Mouse (Mus musculus): Measurements from ENCODE around the gene Fbp1. TPM values are rescaled to one million over a fixed set of nuclear protein-coding genes. Genes with fewer than 3 reads are reported as not detected.
"Not testable (repeated sequence)": the region's sequence is repeated elsewhere in the genome, so short reads cannot be mapped to it uniquely, and the experiment has no call there.

The Fbp1 gene
- not detected in 2 replicates for polyA plus RNA-seq (2014; fragmentation: Nextera tagmentation; extraction: Ambion mirVana)

GRCm38 (mm10) chr13:62887712-62888441, at the start of gene Fbp1:
Fbp1 (minus strand) TSS chr13:62888282.
- ATAC-seq (replicated peaks; ENCODE audit: low FRiP score) (no peak), DNase-seq (ENCODE audit: low spot score) (no peak)
- Histone ChIP-seq H3K4me2 (ENCODE audit: low read depth, low read length, severe bottlenecking) (peak within 1 kb of the TSS; percentile 31; the same call in 1 of the 2 replicates), H3K9me3 (ENCODE audit: control insufficient read depth, low read length) (no peaks in the 10 kb centered on the region), H3K4me1 (replicated peaks; ENCODE audit: control insufficient read depth, insufficient read depth, low read length) (no peaks in the 10 kb centered on the region), H3K27me3 (ENCODE audit: control insufficient read depth, insufficient read depth, low read length) (peaks cover 21% of the 10 kb centered on the region), H3K9ac (ENCODE audit: low read length) (no peak within 1 kb of the TSS), H3K27ac (ENCODE audit: low read depth, low read length) (no peak within 1 kb of the TSS), H3K4me3 (ENCODE audit: low read depth, low read length) (peak within 1 kb of the TSS; percentile 9; the same call in 1 of the 2 replicates), H3K36me3 (ENCODE audit: control insufficient read depth, insufficient read depth, low read length) (no peaks in the 10 kb centered on the region)
- 4% methylated on average over 29 of the region's 29 CpGs for WGBS

DNA sequence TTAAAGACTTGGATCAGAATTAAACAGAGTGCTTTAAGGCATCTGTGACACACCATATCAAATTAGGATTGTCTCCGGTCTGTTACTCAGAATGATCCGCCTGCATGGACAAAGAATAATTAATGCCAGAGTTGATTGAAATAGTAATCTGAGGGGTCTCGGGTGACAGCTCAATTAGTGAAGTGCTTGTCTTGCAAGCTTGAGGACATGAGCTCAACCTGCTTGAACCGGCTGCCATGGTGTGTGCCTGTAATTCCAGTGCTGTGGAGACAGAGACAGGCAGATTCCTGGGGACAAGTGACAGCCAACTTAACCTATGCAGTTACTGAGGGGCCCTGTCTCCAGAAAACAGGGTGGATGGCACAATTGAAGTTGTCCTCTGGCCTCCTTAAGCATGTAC, 44.4 kb upstream of the Fbp1 start:
- no peaks in the 10 kb centered on the region for H3K36me3 ChIP-seq (ENCODE audit: control insufficient read depth, insufficient read depth, low read length)
- ATAC-seq (replicated peaks; ENCODE audit: low FRiP score) = no peak
- H3K27ac ChIP-seq (ENCODE audit: low read depth, low read length) = no peak overlapping the region
- H3K27me3 ChIP-seq (ENCODE audit: control insufficient read depth, insufficient read depth, low read length) = no peaks in the 10 kb centered on the region
- 71% methylated on average over 4 of the region's 4 CpGs for WGBS
- H3K9me3 ChIP-seq (ENCODE audit: control insufficient read depth, low read length) = no peaks in the 10 kb centered on the region
- H3K4me2 ChIP-seq (ENCODE audit: low read depth, low read length, severe bottlenecking) = no peak overlapping the region
- no peaks in the 10 kb centered on the region for H3K4me1 ChIP-seq (replicated peaks; ENCODE audit: control insufficient read depth, insufficient read depth, low read length)
- H3K4me3 ChIP-seq (ENCODE audit: low read depth, low read length) = no peak overlapping the region
- H3K9ac ChIP-seq (ENCODE audit: low read length) = no peak overlapping the region
- no peak for DNase-seq (ENCODE audit: low spot score)

GRCm38 (mm10) chr13:62929766-62930389, 41.8 kb upstream of the Fbp1 start:
- no peak for DNase-seq (ENCODE audit: low spot score)
- WGBS = 80% methylated on average over 9 of the region's 9 CpGs
- H3K4me2 ChIP-seq (ENCODE audit: low read depth, low read length, severe bottlenecking) = no peak overlapping the region

GRCm38 (mm10) chr13:62929144-62929543, 41.1 kb upstream of the Fbp1 start:
- H3K27me3 ChIP-seq (ENCODE audit: control insufficient read depth, insufficient read depth, low read length); H3K36me3 ChIP-seq (ENCODE audit: control insufficient read depth, insufficient read depth, low read length); H3K4me2 ChIP-seq (ENCODE audit: low read depth, low read length, severe bottlenecking); H3K9ac ChIP-seq (ENCODE audit: low read length); ATAC-seq (replicated peaks; ENCODE audit: low FRiP score); H3K27ac ChIP-seq (ENCODE audit: low read depth, low read length); H3K4me1 ChIP-seq (replicated peaks; ENCODE audit: control insufficient read depth, insufficient read depth, low read length); H3K4me3 ChIP-seq (ENCODE audit: low read depth, low read length); H3K9me3 ChIP-seq (ENCODE audit: control insufficient read depth, low read length); DNase-seq (ENCODE audit: low spot score): not testable (repeated sequence)
- 97% methylated on average over 3 of the region's 3 CpGs for WGBS

More at GRCm38 (mm10) chr13:62929766-62930389, 41.8 kb upstream of the Fbp1 start:
- no peak overlapping the region for H3K9ac ChIP-seq (ENCODE audit: low read length)
- H3K9me3 ChIP-seq (ENCODE audit: control insufficient read depth, low read length) = no peaks in the 10 kb centered on the region
- H3K27ac ChIP-seq (ENCODE audit: low read depth, low read length) = no peak overlapping the region
- no peaks in the 10 kb centered on the region for H3K27me3 ChIP-seq (ENCODE audit: control insufficient read depth, insufficient read depth, low read length)
- no peak for ATAC-seq (replicated peaks; ENCODE audit: low FRiP score)
- no peaks in the 10 kb centered on the region for H3K4me1 ChIP-seq (replicated peaks; ENCODE audit: control insufficient read depth, insufficient read depth, low read length)
- no peaks in the 10 kb centered on the region for H3K36me3 ChIP-seq (ENCODE audit: control insufficient read depth, insufficient read depth, low read length)
- H3K4me3 ChIP-seq (ENCODE audit: low read depth, low read length) = no peak overlapping the region

DNA sequence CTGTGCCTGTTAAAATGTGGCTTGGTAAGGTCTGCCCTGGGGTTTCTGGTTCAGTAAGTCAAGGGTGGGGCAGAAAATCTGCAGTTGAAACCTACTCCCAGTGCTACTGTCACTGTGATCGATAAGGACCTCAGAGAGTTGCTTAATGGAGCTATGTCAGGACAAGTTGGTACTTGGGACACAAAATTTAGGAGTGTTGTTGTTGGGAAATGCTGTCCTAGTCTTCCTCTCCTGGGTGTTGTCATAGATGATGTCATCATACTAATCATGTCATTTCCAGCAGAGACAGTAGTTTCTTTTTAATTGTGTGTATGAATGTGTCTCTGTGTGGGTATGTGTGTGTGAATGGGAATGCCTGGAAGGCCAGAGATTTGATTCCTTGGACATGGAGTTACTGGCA, 39.4 kb upstream of the Fbp1 start:
- Histone ChIP-seq H3K9me3 (ENCODE audit: control insufficient read depth, low read length) (no peaks in the 10 kb centered on the region), H3K27ac (ENCODE audit: low read depth, low read length) (no peak overlapping the region), H3K27me3 (ENCODE audit: control insufficient read depth, insufficient read depth, low read length) (no peaks in the 10 kb centered on the region), H3K9ac (ENCODE audit: low read length) (no peak overlapping the region), H3K4me1 (replicated peaks; ENCODE audit: control insufficient read depth, insufficient read depth, low read length) (no peaks in the 10 kb centered on the region), H3K4me2 (ENCODE audit: low read depth, low read length, severe bottlenecking) (no peak overlapping the region), H3K36me3 (ENCODE audit: control insufficient read depth, insufficient read depth, low read length) (no peaks in the 10 kb centered on the region), H3K4me3 (ENCODE audit: low read depth, low read length) (no peak overlapping the region)
- 92% methylated on average over 1 of the region's 1 CpGs for WGBS
- DNase-seq (ENCODE audit: low spot score) = no peak
- no peak for ATAC-seq (replicated peaks; ENCODE audit: low FRiP score)

DNA sequence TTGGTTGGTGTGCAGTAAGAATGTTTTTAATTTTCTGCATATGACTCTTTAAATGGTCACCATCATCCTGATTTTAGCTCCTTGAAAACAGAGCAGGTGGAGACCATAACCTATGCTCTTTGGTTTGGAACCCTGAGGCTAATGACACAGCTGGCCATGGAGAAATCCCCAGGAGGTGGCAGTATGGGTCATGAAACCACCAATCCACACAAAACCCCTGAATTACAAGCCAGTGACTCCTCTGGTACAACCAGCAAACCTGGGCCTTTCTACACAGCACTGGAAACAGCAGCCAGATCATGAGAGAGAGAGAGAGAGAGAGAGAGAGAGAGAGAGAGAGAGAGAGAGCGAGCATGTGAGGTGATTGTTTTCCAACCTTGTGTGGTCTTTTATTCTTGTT, 38.4 kb upstream of the Fbp1 start:
- Histone ChIP-seq H3K9ac (ENCODE audit: low read length) (no peak overlapping the region), H3K27me3 (ENCODE audit: control insufficient read depth, insufficient read depth, low read length) (no peaks in the 10 kb centered on the region), H3K4me2 (ENCODE audit: low read depth, low read length, severe bottlenecking) (no peak overlapping the region), H3K9me3 (ENCODE audit: control insufficient read depth, low read length) (no peaks in the 10 kb centered on the region), H3K4me3 (ENCODE audit: low read depth, low read length) (no peak overlapping the region), H3K36me3 (ENCODE audit: control insufficient read depth, insufficient read depth, low read length) (no peaks in the 10 kb centered on the region), H3K4me1 (replicated peaks; ENCODE audit: control insufficient read depth, insufficient read depth, low read length) (no peaks in the 10 kb centered on the region), H3K27ac (ENCODE audit: low read depth, low read length) (no peak overlapping the region)
- DNase-seq (ENCODE audit: low spot score) = no peak
- 100% methylated on average over 1 of the region's 1 CpGs for WGBS
- ATAC-seq (replicated peaks; ENCODE audit: low FRiP score) = no peak

- 82% methylated on average over 8 of the region's 8 CpGs for WGBS
Observed at GRCm38 (mm10) chr13:62923182-62923581, 35.1 kb upstream of the Fbp1 start.

DNA sequence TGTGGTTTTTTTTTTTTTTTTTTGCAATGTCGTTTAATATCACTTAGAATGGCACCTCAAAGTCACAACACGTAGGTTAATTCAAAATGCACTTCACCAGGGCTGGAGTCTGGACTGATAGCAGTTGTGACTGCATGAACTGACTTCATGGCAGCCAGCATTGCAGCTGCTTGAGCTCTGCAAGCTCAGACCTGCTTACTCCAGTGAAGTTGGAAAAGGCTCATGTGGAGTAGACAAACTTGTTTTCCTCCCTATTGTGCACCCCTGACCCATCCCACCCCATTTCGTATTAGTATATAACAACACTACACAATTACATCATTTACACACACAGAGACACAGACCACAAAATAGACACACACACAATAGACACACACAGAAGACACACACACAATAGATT, 34.6 kb upstream of the Fbp1 start:
- no peaks in the 10 kb centered on the region; the same call in 1 of the 2 replicates for H3K27me3 ChIP-seq (ENCODE audit: control insufficient read depth, insufficient read depth, low read length)
- no peak overlapping the region for H3K4me3 ChIP-seq (ENCODE audit: low read depth, low read length)
- DNase-seq (ENCODE audit: low spot score) (no peak), ATAC-seq (replicated peaks; ENCODE audit: low FRiP score) (no peak)
- no peaks in the 10 kb centered on the region for H3K4me1 ChIP-seq (replicated peaks; ENCODE audit: control insufficient read depth, insufficient read depth, low read length)
- H3K27ac ChIP-seq (ENCODE audit: low read depth, low read length) = no peak overlapping the region
- no peak overlapping the region for H3K4me2 ChIP-seq (ENCODE audit: low read depth, low read length, severe bottlenecking)
- no peaks in the 10 kb centered on the region for H3K36me3 ChIP-seq (ENCODE audit: control insufficient read depth, insufficient read depth, low read length)
- no peak overlapping the region for H3K9ac ChIP-seq (ENCODE audit: low read length)
- no peaks in the 10 kb centered on the region for H3K9me3 ChIP-seq (ENCODE audit: control insufficient read depth, low read length)
- 83% methylated on average over 3 of the region's 3 CpGs for WGBS

More at GRCm38 (mm10) chr13:62923182-62923581, 35.1 kb upstream of the Fbp1 start:
- Histone ChIP-seq H3K9me3 (ENCODE audit: control insufficient read depth, low read length) (no peaks in the 10 kb centered on the region), H3K4me3 (ENCODE audit: low read depth, low read length) (no peak overlapping the region), H3K9ac (ENCODE audit: low read length) (no peak overlapping the region), H3K27ac (ENCODE audit: low read depth, low read length) (no peak overlapping the region), H3K36me3 (ENCODE audit: control insufficient read depth, insufficient read depth, low read length) (no peaks in the 10 kb centered on the region), H3K4me1 (replicated peaks; ENCODE audit: control insufficient read depth, insufficient read depth, low read length) (no peaks in the 10 kb centered on the region), H3K27me3 (ENCODE audit: control insufficient read depth, insufficient read depth, low read length) (no peaks in the 10 kb centered on the region; the same call in 1 of the 2 replicates), H3K4me2 (ENCODE audit: low read depth, low read length, severe bottlenecking) (no peak overlapping the region)
- ATAC-seq (replicated peaks; ENCODE audit: low FRiP score) (no peak), DNase-seq (ENCODE audit: low spot score) (no peak)
